In the genomic region with DNA sequence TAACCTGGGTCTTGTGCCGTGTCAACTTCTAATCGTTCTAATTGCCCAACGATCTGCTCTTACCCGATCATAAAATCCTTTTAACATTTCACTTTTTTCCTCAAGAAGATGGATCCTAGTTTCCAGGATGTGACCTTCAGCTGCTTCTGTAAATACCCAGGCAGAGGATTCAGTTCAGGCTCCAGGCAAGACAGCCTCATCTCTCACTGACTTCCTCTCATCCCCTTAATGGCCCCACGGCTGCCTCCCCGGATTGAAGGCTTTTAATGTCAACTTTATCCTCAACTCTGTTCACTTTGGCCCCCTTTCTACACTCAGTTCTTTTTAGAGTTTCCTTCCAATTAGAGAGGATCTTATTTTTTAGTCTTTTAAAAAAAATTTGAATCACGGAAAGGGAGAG, we compare ENCODE assay signal across 10 mouse cellular contexts.
DNase-seq lines count a peak whose midpoint lies in the region; ATAC-seq and TF ChIP-seq lines count a peak whose summit lies in the region.
"Had no signal": no experiment of that assay in that cellular context is flagged by ENCODE, and none has a peak within 500 bp of the region (broad histone marks: within the 10 kb centered on the region; RNA-seq: fewer than 3 reads in every experiment).

No protein-coding gene starts in this region.

- H3K27me3 ChIP-seq in intestine, embryonic 14.5 days (replicated peaks; ENCODE audit: control insufficient read depth, insufficient read depth, low read length), result no peaks in the 10 kb centered on the region
- H3K27me3 ChIP-seq in intestine, postnatal 0 days (replicated peaks; ENCODE audit: control insufficient read depth, insufficient read depth, low read length), result no peaks in the 10 kb centered on the region
- no peaks in the 10 kb centered on the region for H3K27me3 ChIP-seq in stomach, embryonic 14.5 days (ENCODE audit: control insufficient read depth, insufficient read depth, low read length)
- no peaks in the 10 kb centered on the region for H3K27me3 ChIP-seq in stomach, postnatal 0 days (ENCODE audit: control insufficient read depth, insufficient read depth, low read length)
- H3K27me3 ChIP-seq: embryonic facial prominence, embryonic 12.5 days had no signal

- no peak overlapping the region for H3K9ac ChIP-seq in intestine, embryonic 14.5 days (ENCODE audit: low read length)
- no peak overlapping the region for H3K9ac ChIP-seq in intestine, postnatal 0 days (ENCODE audit: low read depth, low read length)
- H3K9ac ChIP-seq in stomach, embryonic 14.5 days (replicated peaks; ENCODE audit: low read depth, low read length), result no peak overlapping the region
- no peak overlapping the region for H3K9ac ChIP-seq in stomach, postnatal 0 days (ENCODE audit: low read length)
- H3K9ac ChIP-seq: embryonic facial prominence, embryonic 12.5 days had no signal

- no peak for ATAC-seq in intestine, embryonic 14.5 days (replicated peaks; ENCODE audit: low FRiP score, low TSS enrichment, low read depth)
- ATAC-seq in intestine, postnatal 0 days, result no peak
- no peak for ATAC-seq in stomach, embryonic 14.5 days (ENCODE audit: insufficient number of reproducible peaks, insufficient read depth, low FRiP score, low read depth)
- ATAC-seq in stomach, postnatal 0 days (ENCODE audit: low FRiP score, low TSS enrichment), result no peak

- peak; percentile 15 for DNase-seq in adrenal gland, adult 2 months
- DNase-seq in adrenal gland, adult 18-20 months (ENCODE audit: low spot score in 2 of 2), result no peak
- DNase-seq in intestine, embryonic 14.5 days (ENCODE audit: low spot score), result no peak
- DNase-seq in stomach, postnatal 0 days (ENCODE audit: low spot score), result no peak
- DNase-seq in spleen, adult 18-20 months, result no peak
- DNase-seq in cerebellum, adult 11 months, result no peak
- DNase-seq: lung, postnatal 4 days had no signal

- H3K9me3 ChIP-seq in intestine, embryonic 14.5 days (ENCODE audit: control insufficient read depth, low read length), result no peaks in the 10 kb centered on the region
- no peaks in the 10 kb centered on the region for H3K9me3 ChIP-seq in intestine, postnatal 0 days (ENCODE audit: control insufficient read depth)
- no peaks in the 10 kb centered on the region for H3K9me3 ChIP-seq in stomach, embryonic 14.5 days (ENCODE audit: control insufficient read depth, low read depth, low read length)
- H3K9me3 ChIP-seq in stomach, postnatal 0 days (ENCODE audit: control insufficient read depth, low read length), result no peaks in the 10 kb centered on the region
- H3K9me3 ChIP-seq: embryonic facial prominence, embryonic 12.5 days had no signal

- no peaks in the 10 kb centered on the region for H3K36me3 ChIP-seq in intestine, embryonic 14.5 days (ENCODE audit: control insufficient read depth, insufficient read depth, low read length)
- no peaks in the 10 kb centered on the region for H3K36me3 ChIP-seq in intestine, postnatal 0 days (ENCODE audit: control insufficient read depth, insufficient read depth)
- no peaks in the 10 kb centered on the region for H3K36me3 ChIP-seq in stomach, embryonic 14.5 days (ENCODE audit: control insufficient read depth, insufficient read depth, low read length)
- no peaks in the 10 kb centered on the region for H3K36me3 ChIP-seq in stomach, postnatal 0 days (ENCODE audit: control insufficient read depth, insufficient read depth, low read length)
- H3K36me3 ChIP-seq: embryonic facial prominence, embryonic 12.5 days had no signal

- TF ChIP-seq EP300 in stomach, postnatal 0 days (optimal IDR thresholded peaks at IDR 0.05), result no peak

- TF ChIP-seq CTCF in intestine, postnatal 0 days (IDR thresholded peaks at IDR 0.05; ENCODE audit: low read depth), result no peak
- no peak for TF ChIP-seq CTCF in stomach, postnatal 0 days (IDR thresholded peaks at IDR 0.05; ENCODE audit: low read depth)

- peak overlapping the region; percentile 9; the same call in 1 of the 2 replicates for H3K27ac ChIP-seq in intestine, embryonic 14.5 days (ENCODE audit: low read depth)
- H3K27ac ChIP-seq in intestine, postnatal 0 days (ENCODE audit: low read depth, low read length), result no peak overlapping the region
- H3K27ac ChIP-seq in stomach, embryonic 14.5 days (ENCODE audit: low read length), result peak overlapping the region; percentile 17; the same call in 1 of the 2 replicates
- no peak overlapping the region for H3K27ac ChIP-seq in stomach, postnatal 0 days (replicated peaks)
- H3K27ac ChIP-seq: embryonic facial prominence, embryonic 12.5 days had no signal

- H3K4me3 ChIP-seq in intestine, embryonic 14.5 days (ENCODE audit: low read depth, low read length), result no peak overlapping the region
- no peak overlapping the region for H3K4me3 ChIP-seq in intestine, postnatal 0 days (ENCODE audit: low read depth, low read length)
- no peak overlapping the region for H3K4me3 ChIP-seq in stomach, embryonic 14.5 days (ENCODE audit: low read depth, low read length)
- no peak overlapping the region for H3K4me3 ChIP-seq in stomach, postnatal 0 days (ENCODE audit: low read depth, low read length)
- H3K4me3 ChIP-seq: embryonic facial prominence, embryonic 12.5 days had no signal

- peaks cover 9% of the 10 kb centered on the region; the same call in 1 of the 2 replicates for H3K4me1 ChIP-seq in intestine, embryonic 14.5 days (replicated peaks; ENCODE audit: control insufficient read depth, insufficient read depth, low read length)
- peaks cover 6% of the 10 kb centered on the region; the same call in 1 of the 2 replicates for H3K4me1 ChIP-seq in intestine, postnatal 0 days (replicated peaks; ENCODE audit: control insufficient read depth, insufficient read depth, low read length)
- 0 out of 2 replicates have a peak, but pooled peaks cover 5% of the 10 kb centered on the region for H3K4me1 ChIP-seq in stomach, embryonic 14.5 days (ENCODE audit: control insufficient read depth, insufficient read depth, low read length)
- H3K4me1 ChIP-seq in stomach, postnatal 0 days (replicated peaks; ENCODE audit: control insufficient read depth, insufficient read depth), result 0 out of 2 replicates have a peak, but pooled peaks cover 3% of the 10 kb centered on the region

- 19% methylated on average over 7 of the region's 7 CpGs for WGBS in intestine, embryonic 14.5 days
- 38% methylated on average over 7 of the region's 7 CpGs for WGBS in intestine, postnatal 0 days
- WGBS in stomach, embryonic 14.5 days, result 19% methylated on average over 7 of the region's 7 CpGs
- WGBS in stomach, postnatal 0 days, result 36% methylated on average over 7 of the region's 7 CpGs

- peak overlapping the region; percentile 29 for H3K4me2 ChIP-seq in intestine, embryonic 14.5 days (ENCODE audit: low read length)
- H3K4me2 ChIP-seq in intestine, postnatal 0 days (replicated peaks; ENCODE audit: low read depth), result no peak overlapping the region
- no peak overlapping the region; the same call in 1 of the 2 replicates for H3K4me2 ChIP-seq in stomach, embryonic 14.5 days (replicated peaks; ENCODE audit: low read depth, low read length)
- H3K4me2 ChIP-seq in stomach, postnatal 0 days (replicated peaks; ENCODE audit: low read depth), result no peak overlapping the region
- H3K4me2 ChIP-seq: embryonic facial prominence, embryonic 12.5 days had no signal

Comparison
In these comparisons a context has a peak if more than half of its experiments do, and no peak if none do; other contexts are left out.
1. H3K27ac ChIP-seq: peak in intestine, embryonic 14.5 days (single experiment) and stomach, embryonic 14.5 days (single experiment); none in intestine, postnatal 0 days (single experiment) and stomach, postnatal 0 days (single experiment).